Mouse (Mus musculus) embryonic fibroblast, embryonic 13.5 days (primary cell): Measurements from ENCODE around the gene Klf2.

Source experiments
- CTCF ChIP-seq: IDR thresholded peaks from 2 replicates; pipeline ENCODE4 v1.5.1; 2011; ENCODE audit warnings: mild to moderate bottlenecking, control low read depth, low read length, moderate library complexity, borderline replicate concordance; ENCODE audit not compliant: insufficient read depth
- POLR2A ChIP-seq: IDR thresholded peaks from 2 replicates; pipeline ENCODE4 v1.6.1; 2011; ENCODE audit warnings: low read depth, mild to moderate bottlenecking, control low read depth, low read length, moderate library complexity

DNA sequence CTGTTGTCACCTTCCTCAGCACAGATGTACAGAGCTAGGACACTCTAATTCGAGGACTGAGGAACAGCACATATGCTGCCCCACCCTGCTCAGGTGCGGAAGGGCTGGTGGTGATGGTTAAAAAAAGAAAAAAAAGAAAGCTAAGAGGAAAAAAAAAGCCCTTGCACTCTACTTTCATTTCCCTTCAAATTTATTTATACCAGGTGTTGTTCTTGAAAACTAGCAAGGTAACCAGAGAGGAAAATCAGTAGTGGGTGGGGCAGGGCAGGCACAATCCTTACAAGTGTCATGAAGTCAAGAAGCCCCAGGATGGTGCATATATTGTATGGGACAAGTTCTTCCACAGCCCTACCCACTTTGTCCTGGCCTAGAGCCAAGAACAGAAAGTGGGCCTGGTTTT, 46.2 kb downstream of the Klf2 start:
- no peak for TF ChIP-seq CTCF
- no peak for TF ChIP-seq POLR2A
